Mouse (Mus musculus): ENCODE data around the gene Adam12. TPM values are rescaled to one million over a fixed set of nuclear protein-coding genes. Genes with fewer than 3 reads are reported as not detected.
A peak's percentile ranks its signal among the peaks of the same experiment; 100 is the strongest.
"Not testable (repeated sequence)": the region's sequence is repeated elsewhere in the genome, so short reads cannot be mapped to it uniquely, and the experiment has no call there.

Adam12 gene
- total RNA-seq, 2 experiments from 2014 or later = 16.3 to 16.8 TPM

GRCm38 (mm10) chr7:133888926-133889920 lies 342.7 kb downstream of the Adam12 start:
- peak in 1 of 2 experiments; percentile 24 for DNase-seq (ENCODE audit: low spot score in 2 of 2)

GRCm38 (mm10) chr7:133884759-133885431 lies 347.1 kb downstream of the Adam12 start:
- DNase-seq (ENCODE audit: low spot score in 2 of 2) = not testable (repeated sequence)

- no peak for DNase-seq (ENCODE audit: low spot score in 2 of 2)
Measured at GRCm38 (mm10) chr7:133879761-133880160, 352.2 kb downstream of the Adam12 start.

- DNase-seq (ENCODE audit: low spot score in 2 of 2) = no peak
Measured at GRCm38 (mm10) chr7:133876646-133877342, 355.2 kb downstream of the Adam12 start.

GRCm38 (mm10) chr7:133876139-133876538 lies 355.8 kb downstream of the Adam12 start:
- DNase-seq (ENCODE audit: low spot score in 2 of 2) = no peak

- no peak for DNase-seq (ENCODE audit: low spot score in 2 of 2)
Measured at GRCm38 (mm10) chr7:133872701-133873100, 359.2 kb downstream of the Adam12 start.

- DNase-seq (ENCODE audit: low spot score in 2 of 2) = no peak
Measured at GRCm38 (mm10) chr7:133870265-133870664, 361.7 kb downstream of the Adam12 start.

- DNase-seq (ENCODE audit: low spot score in 2 of 2) = no peak
Measured at GRCm38 (mm10) chr7:133863684-133864083, 368.3 kb downstream of the Adam12 start.

- DNase-seq (ENCODE audit: low spot score in 2 of 2) = no peak
Measured at GRCm38 (mm10) chr7:133863151-133863550, 368.8 kb downstream of the Adam12 start.

GRCm38 (mm10) chr7:133862723-133863122 lies 369.2 kb downstream of the Adam12 start:
- DNase-seq (ENCODE audit: low spot score in 2 of 2) = no peak

GRCm38 (mm10) chr7:133862233-133862632 lies 369.7 kb downstream of the Adam12 start:
- DNase-seq (ENCODE audit: low spot score in 2 of 2) = no peak

- no peak for DNase-seq (ENCODE audit: low spot score in 2 of 2)
Measured at GRCm38 (mm10) chr7:133859548-133859947, 372.4 kb downstream of the Adam12 start.

GRCm38 (mm10) chr7:133858506-133858905 lies 373.4 kb downstream of the Adam12 start:
- DNase-seq (ENCODE audit: low spot score in 2 of 2) = no peak

- peak; percentile 88 for DNase-seq (ENCODE audit: low spot score in 2 of 2)
Measured at GRCm38 (mm10) chr7:133856278-133856677, 375.7 kb downstream of the Adam12 start.

GRCm38 (mm10) chr7:133850735-133851134 lies 381.2 kb downstream of the Adam12 start:
- no peak for DNase-seq (ENCODE audit: low spot score in 2 of 2)

GRCm38 (mm10) chr7:133848180-133848579 lies 383.8 kb downstream of the Adam12 start:
- DNase-seq (ENCODE audit: low spot score in 2 of 2) = no peak

GRCm38 (mm10) chr7:133847175-133847574 lies 384.8 kb downstream of the Adam12 start:
- no peak for DNase-seq (ENCODE audit: low spot score in 2 of 2)

- no peak for DNase-seq (ENCODE audit: low spot score in 2 of 2)
Measured at GRCm38 (mm10) chr7:133842079-133842478, 389.9 kb downstream of the Adam12 start.

- peak; percentile 54 to 71 for DNase-seq (ENCODE audit: low spot score in 2 of 2)
Measured at GRCm38 (mm10) chr7:133839546-133839945, 392.4 kb downstream of the Adam12 start.
